Mouse (Mus musculus): ENCODE results near the gene Rsrc1.

DNA sequence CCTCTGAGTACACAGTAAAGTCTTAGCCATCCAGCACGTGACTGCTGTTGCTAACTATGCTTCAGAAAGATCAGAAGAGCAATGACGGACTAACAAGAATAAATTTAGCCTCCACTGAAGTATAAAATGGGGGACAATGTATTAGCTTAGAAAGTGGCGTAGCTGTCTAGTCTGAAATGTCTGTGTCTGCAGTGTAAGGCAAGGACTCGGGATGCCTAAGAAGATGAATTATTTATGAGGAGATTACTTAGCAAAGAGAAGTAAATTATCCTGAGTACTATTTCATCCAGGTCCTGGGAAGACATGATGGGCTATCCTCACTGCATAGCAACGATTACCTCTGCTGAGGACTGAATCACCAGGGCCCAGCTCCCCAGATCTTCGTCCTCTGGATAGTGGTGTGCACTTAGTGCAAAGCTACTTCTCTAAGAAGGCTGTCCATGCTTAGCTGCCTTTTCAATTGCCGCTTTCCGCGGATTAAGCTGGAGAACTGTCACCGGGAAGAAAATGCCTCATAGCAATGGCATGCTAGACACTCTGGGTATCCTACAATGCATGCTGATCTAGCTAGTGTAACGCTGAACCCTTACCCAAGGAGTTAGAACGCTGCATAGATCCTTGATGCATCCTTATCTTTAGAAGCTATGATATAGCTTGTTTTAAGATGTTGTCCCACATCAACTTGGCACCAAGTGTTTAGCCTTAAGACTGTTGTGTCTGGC is 370.4 kb downstream of the Rsrc1 start:
- TF ChIP-seq CTCF (IDR thresholded peaks at IDR 0.05; ENCODE audit: low read depth), result no peak
- TF ChIP-seq EP300 (IDR thresholded peaks at IDR 0.05; ENCODE audit: low read depth), result no peak

Measured in liver, embryonic 14.5 days (tissue).